Mouse (Mus musculus) adrenal gland, postnatal 14 days (tissue): Measurements from ENCODE around the gene Krt80. TPM values are rescaled to one million over a fixed set of nuclear protein-coding genes. Genes with fewer than 3 reads are reported as not detected.

Source experiments
- DNase-seq: peaks from one replicate; pipeline ENCODE4 v3.0.0; 2021; ENCODE audit warnings: mixed read lengths
- microRNA-seq, 2 experiments: library from miRNA; unstranded; fragments of <30 nt; microRNA quantifications; one replicate each; pipeline ENCODE4 v1.2.0; 2021
- total RNA-seq: library from RNA; stranded (reverse); gene quantifications from 2 replicates; pipeline ENCODE4 v1.2.3, GENCODE M21; 2021

Gene Krt80
- total RNA-seq, 1 experiment from 2014 or later, result 0.74 TPM

DNA sequence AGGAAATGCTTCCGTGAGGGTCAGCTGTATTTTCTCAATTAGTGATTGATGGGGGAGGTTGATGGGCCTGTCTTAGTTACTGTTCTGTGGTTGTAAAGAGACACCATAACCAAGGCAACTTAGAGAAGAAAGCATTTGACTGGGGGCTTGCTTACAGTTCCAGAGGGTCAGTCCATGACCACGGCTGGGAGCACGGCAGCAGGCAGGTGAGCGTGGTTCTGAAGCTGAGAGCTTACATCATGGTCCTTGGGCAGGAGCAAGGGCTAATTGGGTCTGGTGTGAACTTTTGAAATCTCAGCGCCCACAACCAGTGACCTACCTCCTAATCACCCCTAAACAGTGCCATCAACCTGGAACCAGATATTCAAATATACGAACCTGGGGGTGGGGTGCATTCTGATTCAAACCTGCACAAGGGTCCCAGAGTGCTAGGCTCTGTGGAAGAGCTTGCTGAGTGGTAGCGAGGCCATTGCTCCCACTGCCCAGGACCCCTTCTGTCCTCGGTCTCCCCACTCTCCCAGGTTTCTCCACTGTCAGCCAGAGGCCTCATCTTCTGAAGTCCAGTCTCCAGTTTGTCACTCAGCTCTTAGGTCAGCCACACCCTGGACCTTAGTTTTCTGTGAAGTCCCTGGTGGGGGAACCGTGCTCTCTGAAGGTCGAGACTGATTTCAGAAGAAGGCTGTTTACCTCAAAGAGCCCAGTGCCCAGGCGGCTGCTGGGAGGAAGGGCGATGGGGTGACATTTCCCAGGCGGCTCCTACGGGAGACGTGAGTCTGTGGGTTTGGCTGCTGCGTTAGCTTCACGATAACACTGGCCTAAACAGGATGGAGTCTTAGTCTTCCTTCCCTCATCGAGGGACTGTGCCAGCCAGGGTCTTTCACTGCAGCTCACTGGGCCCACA, 52.8 kb downstream of the Krt80 start:
- DNase-seq, result no peak

DNA sequence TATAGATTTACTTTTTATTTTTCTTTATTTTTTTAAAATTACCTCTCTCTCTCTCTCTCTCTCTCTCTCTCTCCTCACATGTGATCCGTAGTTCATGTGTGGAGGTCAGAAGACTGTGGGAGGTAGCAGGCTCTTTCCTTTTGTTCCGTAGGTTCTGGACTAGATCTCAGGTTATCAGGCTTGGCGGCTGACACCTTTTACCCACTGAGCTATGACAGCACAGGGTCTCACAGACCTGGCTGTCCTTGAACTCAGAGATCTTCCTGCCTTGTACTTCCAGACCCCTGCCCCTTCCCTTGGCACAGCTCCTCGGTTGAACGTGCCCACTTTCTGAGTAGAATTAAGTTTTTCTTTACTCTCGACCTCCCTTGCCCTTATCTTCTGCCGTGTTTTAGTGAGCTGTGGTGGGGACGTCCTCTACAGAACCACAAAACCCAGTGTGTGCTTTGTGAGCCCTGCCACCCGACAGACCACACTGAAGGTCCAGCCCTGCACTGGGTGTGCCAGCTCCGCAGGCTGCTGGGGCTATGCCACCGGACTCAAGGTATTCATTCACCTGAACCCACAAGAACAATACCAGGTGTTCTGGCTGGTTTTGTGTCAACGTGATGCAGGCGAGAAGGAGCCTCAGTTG, 53.6 kb downstream of the Krt80 start:
- DNase-seq, result no peak

DNA sequence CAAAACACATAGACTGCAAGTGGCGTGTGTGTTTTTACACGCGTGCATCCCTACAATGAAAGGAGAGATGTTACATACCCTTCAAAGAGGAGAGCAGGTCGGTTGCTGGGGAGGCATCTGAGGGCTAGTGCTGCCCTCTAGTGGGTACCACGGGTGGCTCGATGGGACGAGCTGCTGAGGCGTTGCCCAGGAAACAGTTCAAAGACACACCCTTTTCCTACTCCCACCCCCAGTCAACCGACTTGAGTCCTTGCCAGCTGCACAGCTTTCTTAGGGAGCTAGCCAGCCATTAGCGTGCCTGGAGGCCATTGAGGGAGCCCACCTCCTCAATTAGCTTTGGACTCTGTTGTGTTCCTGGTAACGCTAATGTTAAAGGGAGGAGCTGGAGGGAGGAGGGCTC, 54.1 kb downstream of the Krt80 start:
- DNase-seq, result peak; percentile 94

DNA sequence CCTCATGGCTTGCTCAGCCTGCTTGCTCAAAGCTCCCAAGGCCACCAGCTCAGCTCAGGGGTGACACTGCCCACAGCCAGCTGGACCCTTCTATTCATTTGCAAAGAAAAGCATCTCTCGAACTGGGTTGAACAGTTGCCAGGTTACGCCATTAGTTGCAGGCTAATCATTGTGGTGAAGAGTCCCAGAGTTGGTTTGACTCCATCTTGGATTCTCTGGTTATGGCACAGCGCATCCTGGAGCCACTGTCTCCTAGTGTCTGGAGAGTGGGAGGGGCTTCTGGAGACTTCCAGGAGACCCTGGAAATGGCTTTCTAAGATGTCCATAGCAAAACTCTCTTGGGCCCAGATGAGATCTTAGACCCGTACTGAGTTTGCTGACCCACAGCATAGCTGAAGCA, 54.6 kb downstream of the Krt80 start:
- DNase-seq, result no peak

DNA sequence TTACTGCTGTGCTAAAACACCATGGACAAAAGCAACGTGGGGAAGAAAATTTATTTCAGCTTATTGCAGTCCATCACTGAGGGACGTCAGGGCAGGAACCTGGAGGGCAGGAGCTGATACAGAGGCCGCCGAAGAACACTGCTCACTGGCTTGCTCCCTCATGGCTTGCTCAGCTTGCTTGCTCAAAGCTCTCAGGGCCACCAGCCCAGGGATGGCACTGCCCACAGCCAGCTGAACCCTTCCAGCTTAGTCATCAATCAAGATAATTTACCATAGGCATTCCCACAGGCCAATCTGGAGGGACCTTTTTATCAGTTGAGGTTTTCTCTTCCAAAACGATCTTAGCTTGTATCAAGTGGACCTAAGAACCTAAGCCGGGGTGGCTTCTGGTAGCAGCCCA, 58.0 kb downstream of the Krt80 start:
- DNase-seq, result no peak

DNA sequence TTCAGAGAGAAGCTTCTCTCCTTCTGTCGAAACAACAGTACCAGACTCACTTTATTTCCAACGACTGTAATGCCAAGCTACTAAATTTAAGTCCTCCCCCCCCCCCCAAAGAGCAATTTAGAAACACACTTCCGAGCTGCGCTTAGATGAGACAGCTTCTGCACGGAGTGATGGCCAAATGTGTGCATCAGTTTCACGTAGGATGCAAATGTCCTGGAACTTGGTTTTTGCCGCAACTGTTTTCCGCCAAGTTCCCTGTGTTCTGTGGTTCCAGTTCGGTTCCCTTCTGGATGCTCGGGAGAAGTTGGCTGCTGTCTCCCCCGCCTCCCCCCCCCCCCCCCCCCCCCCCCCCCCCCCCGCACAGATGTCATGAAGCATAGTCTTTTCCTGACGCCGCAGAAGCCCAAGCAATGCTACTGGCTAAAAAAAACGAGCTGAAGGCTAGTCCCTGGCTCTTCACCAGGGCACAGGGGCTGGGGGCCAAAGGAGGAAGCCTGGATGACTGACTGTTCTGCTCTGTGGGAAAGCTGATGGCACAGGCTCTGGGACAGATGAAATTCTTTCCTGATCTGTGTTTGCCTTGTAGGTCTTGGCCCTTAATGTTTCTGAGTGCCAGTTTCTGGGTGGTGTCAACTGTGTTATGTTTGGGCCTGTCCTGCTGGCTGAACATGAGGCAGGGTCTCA, 58.7 kb downstream of the Krt80 start:
- no peak for DNase-seq

DNA sequence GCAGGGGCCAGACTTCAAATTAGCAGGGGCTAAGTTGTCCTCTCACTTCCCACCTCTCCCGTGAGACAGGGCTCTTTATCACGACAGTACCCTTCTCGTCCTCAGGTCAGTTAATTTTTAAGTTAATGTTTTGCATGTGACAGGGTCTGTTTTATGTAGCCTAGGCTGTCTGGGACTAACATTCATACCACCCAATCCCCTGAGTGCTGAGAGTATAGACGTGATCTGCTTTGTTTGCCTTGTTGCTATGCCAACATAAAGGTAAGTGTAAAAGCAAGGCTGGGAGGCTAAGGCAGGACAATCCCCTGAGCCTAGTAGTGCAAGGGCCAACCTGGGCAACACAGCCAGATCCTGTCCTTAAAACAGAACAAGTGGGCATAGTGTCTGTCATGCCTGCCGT, 60.5 kb downstream of the Krt80 start:
- no peak for DNase-seq

DNA sequence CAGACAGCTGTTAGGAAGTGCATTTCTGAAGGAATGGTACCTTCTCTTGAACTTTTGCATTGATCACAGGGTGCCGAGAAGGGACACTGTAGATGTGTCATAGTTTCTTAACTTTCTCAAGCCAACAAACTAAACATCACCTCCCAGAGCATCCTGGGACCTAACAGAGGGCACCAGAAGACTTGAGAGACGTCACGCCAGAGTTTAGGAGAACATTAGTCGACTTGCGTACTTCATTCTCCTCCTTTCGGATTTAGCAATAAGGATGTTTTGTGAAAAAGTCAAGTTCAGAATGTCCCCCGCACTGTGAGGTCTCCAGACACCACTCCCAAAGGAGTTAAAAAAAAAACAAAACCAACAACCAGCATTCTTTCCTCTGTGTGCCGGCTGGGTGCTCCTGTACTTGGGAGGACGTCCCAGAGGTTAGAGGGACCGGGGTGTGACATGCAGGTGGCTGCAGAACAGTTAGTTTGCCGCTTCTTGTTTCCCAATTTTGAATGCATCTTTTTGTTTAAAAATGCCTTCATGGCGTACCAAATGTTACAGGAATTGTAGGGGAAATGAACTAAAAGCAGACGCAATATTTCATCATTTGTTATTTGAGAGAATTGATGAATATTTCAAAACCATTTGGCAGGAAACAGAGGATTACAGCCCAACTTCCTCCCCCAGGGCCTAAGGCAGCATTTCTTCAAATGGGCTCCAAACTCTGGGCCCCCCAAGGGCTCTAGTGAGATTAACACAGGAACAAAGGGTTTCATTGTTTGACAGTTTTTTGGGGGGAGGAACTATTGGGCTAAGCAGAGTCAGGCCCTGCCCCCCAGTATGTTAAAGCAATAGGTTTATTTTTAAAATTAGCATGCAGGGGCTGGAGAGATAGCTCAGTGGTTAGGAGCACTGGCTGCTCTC, 61.3 kb downstream of the Krt80 start:
- DNase-seq, result no peak

DNA sequence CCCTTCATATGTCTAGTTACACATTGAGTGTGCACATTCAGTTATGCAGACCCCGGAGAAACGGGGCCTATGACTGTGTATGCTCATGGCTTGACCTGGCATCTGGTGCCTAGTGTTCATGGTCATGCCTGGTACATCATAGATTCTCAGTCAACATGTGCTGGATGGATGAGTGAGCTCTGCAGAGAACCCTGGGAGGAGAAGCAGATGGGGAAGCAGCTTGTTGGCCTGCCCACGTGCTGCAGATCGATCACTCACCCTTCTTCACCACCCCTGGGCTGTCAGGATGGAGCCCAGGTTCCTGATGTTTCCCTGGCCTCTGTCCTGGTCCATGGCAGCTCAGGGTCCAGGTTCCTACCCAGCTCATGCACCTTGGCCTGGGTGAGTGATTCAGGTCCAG, 63.5 kb downstream of the Krt80 start:
- DNase-seq, result no peak

DNA sequence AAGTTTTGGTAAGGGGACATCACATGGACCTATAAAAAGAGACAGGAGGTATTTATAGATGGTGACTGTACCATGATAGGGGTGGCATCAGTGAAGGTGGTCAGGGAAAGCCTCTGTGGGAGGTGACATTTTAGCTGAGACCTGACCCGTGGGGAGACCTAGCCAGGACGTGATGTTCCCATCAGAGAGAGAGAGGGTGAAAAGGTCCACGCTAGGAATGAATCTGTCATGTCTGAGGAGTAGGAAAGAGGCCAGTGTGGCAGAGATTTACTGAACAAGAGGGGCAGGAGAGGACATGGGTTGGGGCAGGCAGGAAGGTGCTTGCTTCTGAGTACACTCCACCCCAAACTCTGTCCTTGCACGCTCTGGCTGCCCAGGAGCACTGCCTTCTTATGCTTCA, 66.1 kb downstream of the Krt80 start:
- DNase-seq, result no peak

DNA sequence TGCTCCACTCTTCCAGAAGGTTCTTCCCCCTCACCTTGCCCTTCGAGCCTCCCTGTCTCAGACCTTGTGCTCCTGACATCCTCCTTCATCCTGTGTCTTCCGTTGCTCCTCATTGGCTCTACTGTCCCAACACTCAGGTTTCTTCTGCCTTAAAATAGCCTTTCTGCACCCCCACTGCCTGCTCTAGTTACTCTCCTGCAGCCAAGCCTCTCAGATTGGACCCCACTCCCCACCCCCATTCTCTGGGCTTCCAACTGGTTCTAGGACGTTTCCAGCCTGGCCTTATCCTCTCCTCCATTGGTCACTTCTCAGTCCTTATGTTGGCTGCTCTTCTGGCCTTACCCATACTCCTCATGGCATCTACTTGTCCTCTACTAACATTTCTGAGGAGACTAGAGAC, 67.8 kb downstream of the Krt80 start:
- DNase-seq, result no peak

DNA sequence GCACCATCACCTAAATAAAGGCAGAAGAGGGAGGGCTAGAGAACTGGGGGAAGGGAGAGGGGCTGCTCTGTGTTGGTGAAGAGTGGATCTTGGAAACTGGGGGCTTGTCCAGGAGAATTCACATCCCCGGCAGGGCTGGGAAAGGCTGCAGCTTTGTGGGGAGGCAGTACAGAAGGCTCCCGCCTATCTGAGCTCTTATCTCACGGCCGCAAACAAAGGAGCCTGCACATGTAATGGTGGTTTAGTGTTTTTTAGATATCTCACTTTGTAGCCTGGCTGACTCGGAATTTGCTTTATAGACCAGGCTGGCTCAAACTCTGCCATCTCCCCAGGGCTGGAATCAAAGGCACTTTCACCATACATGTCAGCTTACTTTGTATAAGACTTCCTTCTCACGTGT, 69.8 kb downstream of the Krt80 start:
- DNase-seq, result no peak

DNA sequence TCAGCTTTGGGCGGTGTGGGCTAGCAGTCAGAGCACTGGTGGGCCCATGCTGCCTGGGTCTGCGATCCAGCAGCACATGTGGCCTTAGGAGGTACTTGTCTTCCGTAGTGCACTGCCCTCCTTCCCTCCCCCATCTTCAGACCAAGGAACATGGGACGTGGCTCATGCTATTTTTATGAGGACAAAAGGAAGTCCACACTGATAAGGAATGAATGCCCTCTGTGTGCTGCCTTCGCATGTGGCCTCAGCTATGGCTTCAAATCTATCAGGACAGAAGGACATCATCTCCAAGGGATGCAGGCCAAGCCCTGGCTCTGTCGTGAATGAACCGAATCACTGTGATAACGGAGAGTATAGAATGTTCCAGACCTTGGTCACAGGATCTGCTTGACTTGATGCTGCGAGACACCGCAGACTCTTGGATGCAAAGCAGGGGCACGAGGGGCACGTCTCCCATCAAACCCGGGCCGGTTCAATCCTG, 70.4 kb downstream of the Krt80 start:
- no peak for DNase-seq

DNA sequence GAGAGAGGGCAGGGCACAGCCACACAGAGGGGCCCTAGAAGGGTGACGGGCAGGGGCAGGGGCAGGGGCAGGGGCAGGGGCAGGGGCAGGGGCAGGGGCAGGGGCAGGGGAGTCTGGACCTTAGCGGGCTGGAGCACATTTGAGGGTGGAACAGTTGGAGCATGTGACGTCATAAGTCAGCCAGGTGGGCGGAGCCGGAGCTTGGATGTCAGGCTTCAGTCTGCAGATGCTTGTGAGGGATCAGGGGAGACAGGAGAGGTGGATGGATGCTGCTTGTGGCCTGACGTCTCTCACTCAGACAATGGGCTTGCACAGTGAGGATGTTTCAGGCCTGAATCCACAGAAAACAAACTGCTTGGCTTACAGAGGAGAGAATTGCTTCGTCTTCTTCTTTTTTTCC, 71.4 kb downstream of the Krt80 start:
- DNase-seq, result no peak

DNA sequence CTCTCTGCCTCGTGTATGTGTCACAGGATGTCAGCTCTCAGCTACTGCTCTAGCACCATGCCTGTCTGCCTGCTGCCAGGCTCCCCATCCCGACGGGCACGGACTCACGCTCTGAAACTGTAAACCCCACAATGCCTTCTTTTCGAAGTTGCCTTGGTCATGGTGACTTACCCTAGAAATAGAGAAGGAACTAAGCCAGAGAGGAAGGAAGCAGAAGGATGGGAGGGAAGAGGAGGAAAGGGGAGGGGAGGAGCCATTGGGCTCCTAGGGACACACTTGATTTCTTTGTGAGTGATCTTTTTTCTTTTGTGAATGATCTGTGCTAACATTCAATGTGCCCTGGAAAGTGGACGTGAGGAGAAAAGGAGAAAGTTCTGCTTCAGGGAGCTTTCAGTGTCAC, 72.0 kb downstream of the Krt80 start:
- no peak for DNase-seq

Small RNAs within 50 kb of the gene (microRNA-seq; reads per million reads assigned to microRNA genes)
- gene Mir1941, result 8.0 to 10.7 reads per million in 2 experiments

Other genes with a start within 250 kb of the Krt80 start
- 16.7 and 20.7 TPM in 2 replicates for gene Acvrl1, start 241.6 kb downstream of the Krt80 start, total RNA-seq
- 9.0 and 11.2 TPM in 2 replicates for gene Acvr1b, start 196.1 kb downstream of the Krt80 start, total RNA-seq
- 20.7 and 29.7 TPM in 2 replicates for gene Grasp, start 146.0 kb downstream of the Krt80 start, total RNA-seq
- gene Nr4a1, start 115.9 kb downstream of the Krt80 start, total RNA-seq, result 357 and 680 TPM in 2 replicates
- gene Atg101, start 85.9 kb downstream of the Krt80 start, total RNA-seq, result 64.4 and 97.1 TPM in 2 replicates
- gene 6030408B16Rik, start 77.0 kb downstream of the Krt80 start, total RNA-seq, result 2.1 and 2.4 TPM in 2 replicates
- gene Krt7, start 40.9 kb upstream of the Krt80 start, total RNA-seq, result 1.4 and 2.3 TPM in 2 replicates
- not detected in 2 replicates for gene Krt87, start 68.6 kb upstream of the Krt80 start, total RNA-seq
- gene Krt88, start 77.6 kb upstream of the Krt80 start, total RNA-seq, result not detected in 2 replicates
- not detected in 2 replicates for gene Krt81, start 93.6 kb upstream of the Krt80 start, total RNA-seq
- gene Krt86, start 103.3 kb upstream of the Krt80 start, total RNA-seq, result not detected in 2 replicates
- gene Krt83, start 121.3 kb upstream of the Krt80 start, total RNA-seq, result not detected in 2 replicates
- gene Gm49425, start 147.1 kb upstream of the Krt80 start, total RNA-seq, result not detected in 2 replicates
- not detected in 2 replicates for gene Krt84, start 162.7 kb upstream of the Krt80 start, total RNA-seq
- gene Krt82, start 180.5 kb upstream of the Krt80 start, total RNA-seq, result not detected in 2 replicates
- gene Krt90, start 192.8 kb upstream of the Krt80 start, total RNA-seq, result not detected in 2 replicates
- not detected in 2 replicates for gene Krt75, start 203.7 kb upstream of the Krt80 start, total RNA-seq